Mouse (Mus musculus): ENCODE measurements at regions not wholly inside any gene's neighbourhood (a gene's known extent, or its start where the extent isn't known, plus 50 kb on each side); places are given as distances from the start of the nearest gene placed in this dataset.
A peak's percentile ranks its signal among the peaks of the same experiment; 100 is the strongest.

DNA sequence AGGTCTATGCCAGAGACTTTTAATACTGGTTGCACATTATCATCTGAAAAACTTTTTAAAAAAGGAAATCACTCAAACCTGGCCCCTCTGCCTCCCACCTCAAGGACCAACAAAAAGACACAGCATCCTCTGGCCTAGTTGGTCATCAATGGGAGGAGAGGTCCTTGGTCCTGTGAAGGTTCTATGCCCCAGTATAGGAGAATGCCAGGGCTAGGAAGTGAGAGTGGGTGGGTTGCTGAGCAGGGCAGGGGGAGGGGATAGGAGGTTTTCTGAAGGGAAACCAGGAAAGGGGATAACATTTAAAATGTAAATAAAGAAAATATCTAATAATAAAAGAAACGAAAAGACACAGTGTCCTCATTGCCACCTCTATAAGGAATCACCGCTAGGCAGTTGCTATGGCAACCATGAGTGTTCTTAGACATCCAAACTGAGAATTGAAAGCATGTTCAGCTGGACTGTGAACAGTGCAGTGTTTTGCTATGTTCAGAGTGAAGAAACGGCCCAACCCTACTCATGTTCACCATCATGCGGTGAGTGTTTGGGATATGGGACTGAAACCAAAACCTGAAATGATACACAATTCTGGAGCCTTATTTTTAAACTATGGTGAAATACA, 82.5 kb upstream of the 4933402D24Rik start:
- no peak for DNase-seq (ENCODE audit: low spot score in 2 of 2)

DNA sequence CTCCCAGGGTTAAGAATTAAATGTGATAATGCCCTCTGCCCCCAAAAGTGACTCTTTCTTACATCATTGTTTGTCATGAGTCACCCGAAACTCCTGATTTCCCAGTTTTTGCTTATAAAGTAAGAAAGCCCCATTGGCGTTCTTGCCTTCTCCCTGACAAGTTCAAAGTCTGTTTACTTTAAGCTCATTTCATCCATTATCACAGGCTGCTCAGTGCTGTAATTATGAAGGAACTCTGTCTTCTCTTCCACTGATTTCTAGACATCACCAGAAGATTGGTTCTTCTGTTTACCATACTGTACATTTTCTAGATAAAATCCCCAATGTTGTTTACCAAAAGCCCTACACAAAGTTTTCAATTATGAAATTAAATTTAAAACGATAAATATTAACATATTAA, 81.2 kb upstream of the 4933402D24Rik start:
- no peak for DNase-seq (ENCODE audit: low spot score in 2 of 2)

DNA sequence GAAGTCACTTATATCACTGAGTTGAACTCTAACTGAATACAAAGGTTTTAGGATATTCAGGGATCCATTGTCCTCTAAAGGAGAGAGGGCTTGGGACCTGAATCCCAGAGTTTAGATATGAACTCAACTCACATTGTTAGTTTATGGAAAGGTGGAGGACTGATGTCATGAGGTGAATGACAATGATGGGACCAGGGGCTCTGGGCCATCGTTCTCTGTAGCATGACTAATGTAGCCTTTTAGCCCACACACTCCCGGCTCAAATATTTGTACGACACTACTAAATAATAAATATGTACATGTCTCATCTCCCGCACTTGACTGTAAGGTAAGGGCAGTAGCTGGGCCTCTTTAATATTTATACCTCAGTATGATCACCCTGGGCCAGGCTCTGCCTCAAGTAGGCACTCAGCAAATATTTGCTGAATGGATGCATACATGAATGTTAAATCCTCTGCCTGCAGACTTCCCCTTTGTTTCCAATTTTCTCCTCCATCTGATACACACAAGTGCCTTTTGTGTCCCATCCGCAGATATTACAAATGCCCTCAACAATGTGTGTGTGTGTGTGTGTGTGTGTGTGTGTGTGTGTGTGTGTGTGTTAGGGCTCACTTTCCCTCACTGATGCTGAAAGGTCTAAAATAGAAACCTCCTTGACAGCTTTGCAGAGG, 59.2 kb upstream of the 4933402D24Rik start:
- DNase-seq (ENCODE audit: low spot score in 2 of 2): no peak

DNA sequence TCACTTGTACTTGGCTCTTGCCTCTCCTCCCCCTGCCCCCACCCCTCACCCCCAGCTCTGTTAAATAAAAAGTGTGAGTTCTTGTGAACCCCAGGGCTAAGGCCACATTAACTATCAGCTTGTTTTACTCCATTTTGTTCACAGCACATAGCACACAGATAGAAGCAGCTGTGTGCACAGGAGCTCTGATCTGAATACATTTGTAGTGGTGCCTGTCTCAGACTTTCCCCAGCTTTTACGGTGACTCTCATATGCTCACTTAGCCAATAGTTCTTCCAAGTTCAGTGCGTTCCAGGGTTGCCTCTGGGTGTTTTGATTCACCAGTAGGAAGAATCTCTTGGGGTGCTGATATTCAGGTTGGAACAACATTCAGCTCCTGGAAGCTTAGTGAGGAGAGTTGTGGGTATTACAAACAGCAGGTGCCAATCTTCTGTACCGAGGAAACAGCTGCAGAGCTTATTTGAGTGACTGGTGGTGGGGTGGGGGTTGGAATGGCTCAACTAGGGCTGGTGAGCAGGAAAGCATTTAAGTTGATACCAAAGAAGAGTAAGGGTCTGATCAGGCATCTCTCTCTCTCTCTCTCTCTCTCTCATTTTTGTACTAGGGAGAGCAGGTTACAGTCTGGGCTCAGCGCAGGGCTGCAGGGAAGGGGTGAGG, 51.7 kb upstream of the 4933402D24Rik start:
- DNase-seq (ENCODE audit: low spot score in 2 of 2): no peak

DNA sequence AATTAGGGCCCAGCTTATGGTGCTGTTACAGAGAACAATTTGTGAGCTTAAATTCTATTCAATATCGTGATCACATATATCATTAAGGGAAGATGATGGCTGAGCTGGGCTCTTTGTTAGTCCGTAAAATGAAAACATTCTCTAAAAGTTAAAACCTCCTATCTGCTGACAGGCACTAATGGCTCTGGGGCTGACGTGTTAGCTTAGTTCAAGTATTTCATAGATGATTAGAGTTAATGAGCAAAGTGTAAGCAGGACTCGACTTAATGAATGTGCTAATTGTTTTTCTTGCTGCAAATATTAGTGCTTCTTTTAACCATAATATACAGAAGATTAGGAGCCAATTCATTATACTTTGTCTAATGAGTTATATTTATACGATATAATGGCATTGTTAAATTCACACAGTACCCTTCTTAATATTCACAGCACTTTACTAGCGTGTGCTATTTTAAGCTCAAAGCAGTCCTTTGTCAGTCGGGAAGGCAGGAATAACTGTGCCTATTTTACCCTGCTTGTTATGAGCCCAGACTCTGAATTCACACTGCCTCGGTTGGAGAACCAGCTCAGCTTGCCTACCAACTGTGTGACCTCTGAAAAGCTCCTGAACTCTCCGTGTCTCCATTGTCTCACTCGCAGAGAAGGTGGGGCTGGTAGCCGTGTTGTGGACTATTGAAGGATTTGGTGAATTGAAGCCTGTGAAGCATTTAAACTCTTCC, 50.6 kb upstream of the 4933402D24Rik start:
- peak in 1 of 2 experiments; percentile 51 for DNase-seq (ENCODE audit: low spot score in 2 of 2)

Measured in layer of hippocampus, postnatal 14 days (tissue).